Mouse (Mus musculus): ENCODE measurements at regions not wholly inside any gene's neighbourhood (a gene's known extent, or its start where the extent isn't known, plus 50 kb on each side); places are given as distances from the start of the nearest gene placed in this dataset.

DNA sequence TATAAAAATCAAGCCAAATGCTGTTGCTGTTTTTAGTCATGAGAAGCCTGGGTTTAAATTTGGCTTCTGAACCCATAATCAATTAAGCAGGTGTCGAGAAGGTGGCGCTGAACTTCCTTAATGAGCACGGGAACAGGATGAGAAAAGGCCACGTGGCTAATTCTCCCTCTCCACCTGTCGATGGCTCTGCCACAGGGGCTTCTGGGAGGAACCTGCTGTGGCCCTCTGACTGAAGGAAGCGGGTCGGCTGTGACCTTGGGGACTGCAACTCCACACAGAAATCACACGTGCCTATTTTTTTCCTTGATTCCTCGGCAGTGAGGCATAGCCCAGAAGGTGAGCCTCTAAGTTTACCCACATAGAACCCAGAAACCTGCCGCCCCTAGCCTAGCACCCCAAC lies 244.8 kb upstream of the Sulf2 start:
- no peak for DNase-seq

- DNase-seq: no peak
Observed at GRCm38 (mm10) chr2:166399140-166399830, 243.8 kb upstream of the Sulf2 start.

DNA sequence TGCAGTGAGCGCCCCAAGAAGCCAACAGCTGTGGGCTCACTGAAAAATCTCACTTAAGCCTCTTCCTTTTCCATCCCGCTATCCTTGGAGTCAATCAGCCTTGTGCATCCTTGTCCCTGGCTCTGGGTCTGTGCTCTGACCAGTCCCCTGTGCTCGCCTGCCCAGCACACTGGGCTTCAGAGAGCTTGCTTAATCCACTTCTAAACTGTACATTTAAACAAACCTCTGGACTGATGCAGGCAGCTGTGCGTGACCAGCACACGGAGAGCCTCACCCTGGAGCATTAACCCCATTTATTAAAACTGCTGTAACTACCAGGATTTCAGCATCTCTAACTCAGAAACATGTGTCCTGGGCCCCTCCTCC lies 243.3 kb upstream of the Sulf2 start:
- no peak for DNase-seq

DNA sequence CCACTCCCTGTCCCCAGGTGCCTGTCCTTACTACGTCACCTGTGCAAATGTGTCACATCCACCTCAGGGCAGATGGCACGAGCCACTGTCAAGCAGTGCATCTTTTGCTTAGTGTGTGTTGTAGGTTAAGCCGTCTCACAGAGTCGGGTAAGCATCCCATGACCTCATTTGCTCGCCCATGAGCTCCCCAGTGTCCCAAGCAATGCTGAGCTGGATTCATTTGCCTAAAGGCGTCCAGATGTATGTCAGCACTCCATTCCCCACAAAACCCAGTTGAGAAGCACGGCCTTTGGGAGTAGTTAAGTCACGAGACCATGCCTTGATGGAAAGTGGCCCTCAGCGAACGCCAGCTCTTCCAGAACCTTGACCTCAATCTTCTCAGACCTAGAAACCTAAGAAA lies 242.7 kb upstream of the Sulf2 start:
- DNase-seq: no peak

GRCm38 (mm10) chr2:166394666-166395065 lies 239.2 kb upstream of the Sulf2 start:
- no peak for DNase-seq

- no peak for DNase-seq
Observed at GRCm38 (mm10) chr2:166391176-166391575, 235.7 kb upstream of the Sulf2 start.

- DNase-seq: no peak
Observed at GRCm38 (mm10) chr2:166388050-166388449, 232.6 kb upstream of the Sulf2 start.

DNA sequence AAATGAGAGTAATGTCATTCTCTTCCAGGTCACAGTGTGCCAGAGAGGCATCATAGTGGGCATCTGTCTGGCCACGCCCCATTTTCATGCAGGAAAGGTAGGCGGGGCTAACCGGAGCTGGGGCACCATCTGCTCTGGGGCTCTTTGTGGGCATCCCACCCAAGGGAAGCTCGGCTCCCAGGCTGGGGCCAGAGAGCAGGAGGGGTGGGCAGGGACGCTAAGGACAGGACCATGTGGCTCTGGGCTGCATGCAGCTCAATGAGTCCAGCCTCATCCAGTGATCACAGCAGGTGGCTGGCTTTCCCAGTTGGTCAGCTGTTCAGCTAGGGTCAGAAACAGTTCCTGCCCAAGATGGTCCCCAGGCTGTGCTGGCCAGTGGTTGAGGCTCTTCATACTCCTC lies 231.4 kb upstream of the Sulf2 start:
- DNase-seq: no peak

GRCm38 (mm10) chr2:166384583-166384982 lies 229.1 kb upstream of the Sulf2 start:
- DNase-seq: no peak

GRCm38 (mm10) chr2:166383356-166383755 lies 227.9 kb upstream of the Sulf2 start:
- DNase-seq: no peak

- DNase-seq: no peak
Observed at GRCm38 (mm10) chr2:166382180-166382579, 226.7 kb upstream of the Sulf2 start.

DNA sequence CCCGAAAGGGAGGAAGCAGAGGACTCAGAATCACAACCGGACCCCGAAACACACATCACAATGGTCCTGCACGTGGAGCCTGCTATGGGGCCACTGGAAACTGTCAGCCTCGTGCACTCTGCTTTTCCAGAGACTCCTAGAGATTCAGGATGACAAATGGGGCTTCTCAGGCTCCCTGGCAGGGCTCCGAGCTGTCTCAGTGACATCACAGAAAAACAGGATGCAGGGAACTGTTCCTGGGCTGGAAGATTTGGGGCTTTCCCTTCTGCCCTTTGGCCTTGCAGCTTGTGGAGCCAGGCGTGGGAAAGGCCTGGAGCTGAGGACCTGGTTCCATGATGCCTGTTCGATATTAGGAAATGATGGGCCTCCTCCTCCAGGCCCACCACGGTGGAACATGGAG lies 225.4 kb upstream of the Sulf2 start:
- no peak for DNase-seq

DNA sequence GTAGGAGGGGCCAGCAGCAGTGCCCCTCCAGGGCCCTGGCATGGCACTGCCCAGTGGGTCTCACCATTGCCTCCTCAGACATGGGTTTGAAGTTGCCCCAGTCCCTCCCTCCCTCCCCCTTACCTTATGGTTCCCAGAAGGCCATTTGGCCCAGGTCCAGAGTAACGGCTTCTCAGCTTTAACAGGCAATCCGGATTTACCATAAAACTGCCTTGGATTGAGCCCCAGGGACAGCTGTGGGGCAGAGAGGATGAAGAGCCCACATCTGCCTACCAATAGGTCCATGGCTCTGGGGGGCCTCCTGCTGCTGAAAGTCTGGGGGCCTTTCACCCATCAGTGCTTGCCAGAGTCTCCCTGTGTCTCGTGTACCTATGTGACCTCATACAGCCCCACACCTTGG lies 222.9 kb upstream of the Sulf2 start:
- DNase-seq: no peak

- no peak for DNase-seq
Observed at GRCm38 (mm10) chr2:166377329-166377728, 221.9 kb upstream of the Sulf2 start.

DNA sequence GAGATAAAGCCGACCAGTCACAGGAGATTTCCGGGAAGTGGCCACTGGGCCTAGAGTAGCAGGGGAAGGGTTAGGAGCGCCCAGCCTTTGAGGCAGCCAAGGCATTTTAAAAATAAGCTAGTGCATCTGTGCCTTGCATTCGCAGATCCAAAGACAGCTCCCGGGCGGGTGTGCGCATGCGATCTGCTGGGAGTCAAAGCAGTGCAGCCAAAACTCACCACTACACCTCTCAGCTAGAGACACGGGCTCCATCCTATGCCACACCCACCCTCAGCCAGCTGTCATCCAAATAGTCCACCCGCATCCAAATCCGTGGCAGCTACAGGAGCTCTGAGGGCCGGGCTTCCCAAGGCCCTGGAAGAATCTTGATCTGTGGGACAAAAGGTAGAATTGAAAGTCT lies 220.2 kb upstream of the Sulf2 start:
- no peak for DNase-seq

- DNase-seq: no peak
Observed at GRCm38 (mm10) chr2:166370776-166371175, 215.3 kb upstream of the Sulf2 start.

DNA sequence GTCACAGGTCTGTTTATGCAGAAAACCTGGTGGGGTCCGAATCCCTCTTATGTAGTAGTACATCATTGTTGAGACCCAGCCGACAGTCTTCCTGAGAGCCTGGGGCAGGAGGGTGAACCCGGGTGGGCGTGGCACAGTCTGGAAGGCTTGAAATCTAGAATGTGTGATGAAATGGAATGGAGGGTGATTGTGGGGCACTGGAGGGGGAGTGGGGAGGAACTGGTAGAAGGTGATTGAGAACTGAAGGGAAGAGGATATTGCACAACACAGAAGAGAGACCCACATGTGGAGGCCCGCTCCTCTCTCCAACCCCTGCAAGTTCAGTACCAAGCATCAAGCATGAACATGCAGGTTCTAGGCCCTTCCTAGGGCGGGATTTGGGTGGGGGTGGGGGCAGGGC lies 206.2 kb upstream of the Sulf2 start:
- no peak for DNase-seq

DNA sequence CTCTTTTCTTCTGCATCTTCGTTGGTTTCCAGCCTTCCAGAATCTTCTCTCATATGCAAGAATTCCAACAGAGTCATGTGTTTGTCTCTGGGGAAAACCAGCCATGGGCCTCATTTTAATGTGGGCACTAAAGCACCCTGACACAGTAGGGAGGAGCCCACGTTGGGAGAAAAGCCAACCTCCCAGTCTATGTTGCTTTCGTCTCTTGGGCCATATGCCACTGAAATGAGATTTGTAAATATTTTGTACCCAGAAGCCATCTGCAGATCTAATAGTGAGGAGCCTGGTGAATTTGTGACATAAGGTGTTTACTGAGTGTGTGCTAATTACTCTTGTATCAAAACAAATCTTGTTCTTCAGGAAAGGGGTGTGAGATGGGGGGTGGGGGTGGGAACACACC lies 205.3 kb upstream of the Sulf2 start:
- DNase-seq: no peak

- no peak for DNase-seq
Observed at GRCm38 (mm10) chr2:166359995-166360394, 204.5 kb upstream of the Sulf2 start.

DNA sequence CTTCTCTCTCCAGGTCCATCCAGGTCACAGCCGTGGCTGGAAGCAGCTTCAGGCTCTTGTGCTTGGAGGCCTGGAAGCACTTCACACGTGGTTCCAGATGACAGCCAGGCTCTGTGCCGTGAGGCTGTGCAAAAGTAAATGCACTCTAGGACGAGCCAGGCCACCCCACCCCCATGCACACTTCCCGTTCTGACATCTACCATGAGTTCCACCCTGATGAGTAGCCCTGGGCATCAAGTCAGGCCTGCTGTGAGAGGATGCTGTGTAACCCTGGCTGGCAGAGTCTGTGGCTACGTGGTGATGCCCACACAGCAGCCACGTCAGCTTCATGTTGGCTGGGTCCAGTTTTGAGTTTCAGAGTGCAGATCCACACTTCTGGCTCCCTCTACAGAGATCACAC lies 202.4 kb upstream of the Sulf2 start:
- DNase-seq: no peak

DNA sequence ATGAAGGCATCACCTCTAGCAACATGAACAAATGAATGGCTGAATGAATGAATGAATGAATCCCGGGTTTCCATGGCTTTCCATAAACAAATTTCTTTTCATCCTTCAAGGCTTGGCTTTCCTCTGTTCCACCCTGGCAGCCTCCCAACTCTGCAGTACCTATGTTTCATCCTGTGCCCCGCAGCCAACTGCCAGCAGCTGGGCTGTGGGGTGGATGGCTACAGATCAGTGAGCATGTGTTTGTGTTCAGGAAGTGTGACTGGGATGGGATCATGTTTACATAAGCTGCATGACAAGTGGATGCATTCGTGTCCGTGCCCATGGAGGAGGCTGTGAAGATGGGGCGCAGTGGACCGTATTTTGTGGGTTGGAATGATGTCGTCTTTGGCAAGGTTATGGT lies 200.5 kb upstream of the Sulf2 start:
- DNase-seq: no peak

DNA sequence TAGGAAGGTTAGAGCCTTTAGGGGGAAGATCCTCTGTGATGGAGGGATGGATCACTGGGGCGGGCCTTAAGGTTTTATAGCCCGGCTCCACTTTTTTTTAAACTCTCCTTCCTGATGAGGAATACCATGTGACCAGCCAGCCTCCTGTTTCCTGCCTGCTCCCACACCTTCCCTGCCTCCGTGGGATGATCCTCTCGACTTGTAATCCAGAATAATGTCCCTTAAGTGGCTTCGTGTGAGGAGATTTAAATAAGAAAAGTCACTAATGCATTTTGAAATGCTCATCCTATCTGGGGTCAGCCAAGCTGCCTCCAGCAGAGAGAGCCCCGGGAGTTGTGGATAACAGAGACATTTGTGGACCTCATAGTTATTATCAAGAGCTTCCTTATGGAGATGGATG lies 200.0 kb upstream of the Sulf2 start:
- DNase-seq: no peak

GRCm38 (mm10) chr2:166354391-166354790 lies 198.9 kb upstream of the Sulf2 start:
- no peak for DNase-seq

GRCm38 (mm10) chr2:166353447-166354111 lies 198.1 kb upstream of the Sulf2 start:
- DNase-seq: no peak

DNA sequence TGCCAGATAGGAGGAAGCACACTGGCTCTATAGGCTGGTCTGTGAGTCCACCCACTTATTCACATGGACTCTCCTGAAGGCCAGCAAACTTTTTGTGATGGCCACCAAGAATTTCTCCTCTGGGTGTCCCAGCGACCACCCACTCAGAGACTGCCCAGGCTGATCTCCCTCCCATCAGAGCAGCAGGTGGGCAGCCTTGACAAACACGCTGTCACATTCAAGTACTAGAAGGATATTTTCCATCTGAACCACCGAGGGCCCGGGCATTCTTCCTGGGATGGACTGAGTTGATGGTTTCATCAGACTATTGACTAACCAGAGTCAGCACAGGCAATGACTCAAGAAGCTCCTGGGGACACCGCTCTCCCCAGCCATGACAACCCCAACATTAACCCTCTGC lies 196.5 kb upstream of the Sulf2 start:
- no peak for DNase-seq
